Mouse (Mus musculus) forebrain, embryonic 15.5 days (tissue): ENCODE measurements at regions not wholly inside any gene's neighbourhood (a gene's known extent, or its start where the extent isn't known, plus 50 kb on each side); places are given as distances from the start of the nearest gene placed in this dataset.

Experiments
- ATAC-seq: fragments of 200-750 bp; cut with Nextera tagmentation; replicated peaks from 2 replicates; pipeline ENCODE4 v1.8.0; 2017; ENCODE audit warnings: mild to moderate bottlenecking, moderate TSS enrichment, moderate library complexity
- H3K27ac ChIP-seq: fragments of 300-500 bp; sonication (generic); replicated peaks from 2 replicates; pipeline ENCODE4 v1.5.1; 2015; ENCODE audit warnings: mild to moderate bottlenecking, inconsistent platforms
- H3K27me3 ChIP-seq: fragments of 300-500 bp; sonication (generic); 2 replicates; pipeline ENCODE4 v1.6.1; 2015; ENCODE audit warnings: inconsistent platforms
- H3K36me3 ChIP-seq: fragments of 300-500 bp; sonication (generic); 2 replicates; pipeline ENCODE4 v1.6.1; 2015; ENCODE audit warnings: mild to moderate bottlenecking, inconsistent platforms
- H3K4me1 ChIP-seq: fragments of 300-500 bp; sonication (generic); 2 replicates; pipeline ENCODE4 v1.6.1; 2015; ENCODE audit warnings: inconsistent platforms
- H3K4me2 ChIP-seq: fragments of 300-500 bp; sonication (generic); replicated peaks from 2 replicates; pipeline ENCODE4 v1.6.1; 2015; ENCODE audit warnings: mild to moderate bottlenecking, inconsistent platforms
- H3K4me3 ChIP-seq: fragments of 300-500 bp; sonication (generic); 2 replicates; pipeline ENCODE4 v1.5.1; 2015; ENCODE audit warnings: mild to moderate bottlenecking, inconsistent platforms
- H3K9ac ChIP-seq: fragments of 300-500 bp; sonication (generic); replicated peaks from 2 replicates; pipeline ENCODE4 v1.6.1; 2015; ENCODE audit warnings: mild to moderate bottlenecking, inconsistent platforms
- H3K9me3 ChIP-seq: fragments of 300-500 bp; sonication (generic); 2 replicates; pipeline ENCODE4 v1.6.1; 2016; ENCODE audit warnings: inconsistent platforms
- whole genome bisulfite sequencing: fragments of 180-500 bp; shearing (Covaris S2); methylation state at CpG from one replicate; pipeline ENCODE4 v1.1.7; 2015; ENCODE audit warnings: mixed read lengths; 5-methylcytosine and 5-hydroxymethylcytosine counted together

DNA sequence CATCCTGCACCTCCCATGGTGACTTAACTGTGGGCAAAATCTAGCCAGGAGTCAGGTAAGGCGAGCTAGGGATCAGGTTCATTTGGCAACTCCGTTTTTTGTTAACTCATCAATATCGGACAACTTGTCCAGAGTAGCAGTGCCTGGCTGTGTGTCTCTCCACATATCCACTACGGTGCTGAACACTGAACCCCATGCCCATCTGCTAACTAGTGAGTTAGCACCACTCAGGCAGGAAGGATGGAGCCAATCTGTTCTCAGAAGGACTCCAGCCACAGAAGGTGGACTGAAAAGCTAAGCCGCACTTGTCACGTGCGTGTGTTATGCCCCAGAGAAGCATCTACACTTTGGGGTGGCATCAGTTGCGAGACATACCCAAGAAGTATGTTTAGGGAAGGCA lies 282.1 kb upstream of the Npvf start:
- Histone ChIP-seq H3K27ac (no peak overlapping the region), H3K36me3 (no peaks in the 10 kb centered on the region), H3K4me1 (peaks cover 31% of the 10 kb centered on the region), H3K9ac (no peak overlapping the region), H3K4me3 (no peak overlapping the region), H3K4me2 (no peak overlapping the region), H3K27me3 (no peaks in the 10 kb centered on the region), H3K9me3 (no peaks in the 10 kb centered on the region)
- no peak for ATAC-seq
- WGBS = 82% methylated on average over 8 of the region's 8 CpGs

DNA sequence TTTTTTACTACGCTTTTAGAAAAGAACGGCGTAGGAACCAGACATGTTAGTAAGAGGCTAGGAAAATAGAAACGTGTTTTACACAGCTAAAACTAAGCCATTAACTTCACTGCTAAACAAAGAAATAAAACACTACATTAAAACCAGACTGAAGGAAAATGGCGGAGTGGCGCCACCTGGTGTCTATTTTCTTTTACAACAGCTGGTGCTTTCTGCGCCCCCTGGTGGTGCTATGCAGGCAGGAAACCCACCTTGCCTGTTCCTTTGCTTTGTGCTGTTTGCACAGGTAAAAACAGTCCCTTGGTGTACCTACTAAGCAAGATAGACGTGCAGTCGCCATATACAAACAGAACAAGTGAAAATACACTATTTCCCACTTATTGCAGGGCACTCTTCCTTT lies 282.9 kb upstream of the Npvf start:
- no peak overlapping the region for H3K4me2 ChIP-seq
- H3K9me3 ChIP-seq = no peaks in the 10 kb centered on the region
- H3K4me3 ChIP-seq = no peak overlapping the region
- ATAC-seq = no peak
- 37% methylated on average over 9 of the region's 9 CpGs for WGBS
- H3K27me3 ChIP-seq = no peaks in the 10 kb centered on the region
- H3K4me1 ChIP-seq = peaks cover 31% of the 10 kb centered on the region
- no peaks in the 10 kb centered on the region for H3K36me3 ChIP-seq
- no peak overlapping the region for H3K27ac ChIP-seq
- no peak overlapping the region for H3K9ac ChIP-seq

DNA sequence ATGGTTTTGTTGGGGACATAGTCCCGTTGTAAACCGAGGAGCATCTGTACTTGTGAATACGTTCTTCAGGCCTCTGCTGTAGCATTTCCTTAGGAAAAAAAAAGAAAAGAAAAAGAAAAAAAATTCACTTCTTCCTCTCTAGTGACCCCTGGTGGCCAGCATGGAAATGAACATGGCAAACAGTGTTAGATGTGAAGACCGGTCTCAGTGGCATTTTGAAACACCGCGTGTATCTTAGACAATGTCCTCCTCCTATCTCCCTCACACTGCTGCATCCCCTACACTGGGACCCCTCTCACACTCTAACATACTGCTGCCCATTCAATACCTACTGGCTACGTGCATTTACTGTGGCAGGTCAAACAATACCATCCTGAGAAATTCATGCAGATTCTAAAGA lies 284.6 kb upstream of the Npvf start:
- H3K27me3 ChIP-seq = no peaks in the 10 kb centered on the region
- ATAC-seq = 0 out of 2 replicates have a peak, but pooled peaks have one; percentile 35
- no peak overlapping the region for H3K9ac ChIP-seq
- H3K36me3 ChIP-seq = no peaks in the 10 kb centered on the region
- H3K4me1 ChIP-seq = peaks cover 30% of the 10 kb centered on the region
- no peak overlapping the region for H3K4me3 ChIP-seq
- H3K4me2 ChIP-seq = no peak overlapping the region
- H3K27ac ChIP-seq = no peak overlapping the region; the same call in 1 of the 2 replicates
- 23% methylated on average over 7 of the region's 7 CpGs for WGBS
- H3K9me3 ChIP-seq = no peaks in the 10 kb centered on the region

DNA sequence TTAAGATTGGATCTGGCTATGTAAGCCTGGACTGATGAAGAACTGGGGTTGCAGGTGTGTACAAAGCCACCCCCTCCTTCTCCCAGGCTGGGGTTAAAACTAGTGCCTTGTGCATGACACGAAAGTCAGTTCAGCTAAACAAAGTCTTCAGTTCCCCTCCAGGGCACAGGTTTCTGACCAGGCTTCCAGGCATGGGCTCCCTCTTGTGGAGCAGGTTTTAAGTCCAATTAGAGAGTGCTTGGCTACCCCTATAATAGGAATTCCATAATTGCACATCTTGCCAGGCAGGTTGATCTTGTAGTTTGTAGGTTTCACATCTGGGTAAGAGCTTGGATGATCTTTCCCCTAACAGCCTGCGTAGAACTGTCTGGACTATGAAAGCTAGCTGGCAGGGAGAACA lies 285.2 kb upstream of the Npvf start:
- H3K4me3 ChIP-seq = no peak overlapping the region
- no peaks in the 10 kb centered on the region for H3K36me3 ChIP-seq
- ATAC-seq = no peak
- no peak overlapping the region for H3K9ac ChIP-seq
- H3K27me3 ChIP-seq = no peaks in the 10 kb centered on the region
- peaks cover 25% of the 10 kb centered on the region for H3K4me1 ChIP-seq
- 60% methylated on average over 2 of the region's 2 CpGs for WGBS
- H3K4me2 ChIP-seq = no peak overlapping the region
- H3K27ac ChIP-seq = no peak overlapping the region
- no peaks in the 10 kb centered on the region for H3K9me3 ChIP-seq

DNA sequence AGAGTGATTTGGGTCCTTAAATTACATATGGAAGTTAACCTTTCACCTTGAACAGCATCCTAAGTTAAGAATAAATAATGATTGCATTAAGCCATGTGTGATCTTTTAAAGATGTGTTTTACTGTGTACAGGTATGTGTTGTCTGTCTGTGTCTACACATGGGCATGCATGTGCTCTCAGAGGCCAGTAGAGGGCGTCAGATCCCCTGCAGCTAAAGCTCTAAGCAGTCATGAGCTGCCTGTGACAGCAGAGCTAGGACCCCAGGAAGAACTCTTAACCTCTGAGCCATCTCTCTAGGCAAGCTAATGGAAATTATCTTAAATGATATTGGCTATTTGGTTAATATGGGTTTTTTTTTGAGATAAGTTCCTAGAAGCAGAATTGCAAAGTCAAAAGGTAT lies 285.9 kb upstream of the Npvf start:
- H3K4me1 ChIP-seq = peaks cover 20% of the 10 kb centered on the region; the same call in 1 of the 2 replicates
- H3K27me3 ChIP-seq = no peaks in the 10 kb centered on the region
- no peaks in the 10 kb centered on the region for H3K9me3 ChIP-seq
- no peak overlapping the region for H3K9ac ChIP-seq
- no peak overlapping the region for H3K27ac ChIP-seq
- H3K4me3 ChIP-seq = no peak overlapping the region
- H3K36me3 ChIP-seq = no peaks in the 10 kb centered on the region
- WGBS = 11% methylated on average over 1 of the region's 1 CpGs
- H3K4me2 ChIP-seq = no peak overlapping the region
- ATAC-seq = no peak

DNA sequence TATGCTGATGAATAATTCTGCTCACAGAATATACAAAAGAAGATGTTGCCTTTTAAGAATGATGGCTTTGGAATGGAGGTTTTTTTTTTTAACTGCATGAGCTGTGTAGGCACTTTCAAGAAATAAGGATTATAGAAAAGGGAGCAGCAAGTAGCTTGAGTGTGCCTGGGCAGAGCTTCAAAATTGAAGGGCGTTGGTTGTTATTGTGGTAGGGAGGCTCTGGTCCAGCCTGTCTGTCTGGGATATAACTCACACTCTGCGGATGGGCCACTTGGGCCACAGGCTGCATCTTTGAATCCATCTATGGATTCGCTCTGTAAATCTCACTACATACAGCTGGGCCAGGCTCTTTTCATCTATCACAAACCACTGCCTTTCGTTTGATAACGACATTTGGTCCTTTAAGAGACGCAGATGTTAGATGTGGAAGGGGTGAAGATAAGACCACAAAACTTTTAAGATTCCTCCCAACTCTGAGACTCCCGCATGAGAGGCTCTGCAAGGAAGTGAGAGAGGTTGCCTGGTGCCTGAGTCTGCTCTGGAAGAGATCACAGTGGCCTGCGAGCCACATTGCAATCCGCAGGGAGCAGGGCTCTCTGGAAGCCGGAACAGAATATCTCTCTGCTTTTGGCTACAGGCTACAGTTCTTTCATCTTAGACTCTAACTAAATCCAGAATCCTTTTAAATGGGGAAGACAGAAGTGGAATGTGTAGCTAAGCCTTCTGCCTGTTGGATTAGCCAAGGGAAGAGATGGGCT lies 286.6 kb upstream of the Npvf start:
- WGBS = 90% methylated on average over 10 of the region's 10 CpGs

DNA sequence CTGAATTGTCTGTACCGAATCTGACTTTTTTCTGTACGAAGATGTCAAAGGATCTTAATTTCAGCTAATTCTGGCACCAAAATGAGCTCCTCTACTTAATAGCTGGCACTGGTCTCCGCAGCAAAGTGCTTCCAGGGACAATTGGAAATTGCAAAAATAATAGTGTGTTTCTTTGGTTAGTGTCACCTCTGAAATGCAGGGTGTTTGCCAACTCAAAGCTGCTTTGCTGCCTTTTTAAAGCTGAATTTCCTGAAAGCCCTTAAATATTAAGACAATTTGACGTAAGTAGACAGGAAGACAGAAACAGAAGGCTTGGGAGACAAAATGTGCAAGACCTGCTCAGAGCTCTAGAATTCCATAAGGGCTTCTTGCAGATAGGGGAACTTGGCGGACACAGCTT lies 288.5 kb upstream of the Npvf start:
- Histone ChIP-seq H3K9ac (no peak overlapping the region), H3K27ac (no peak overlapping the region), H3K4me3 (no peak overlapping the region), H3K36me3 (no peaks in the 10 kb centered on the region), H3K4me2 (no peak overlapping the region), H3K4me1 (peaks cover 8% of the 10 kb centered on the region; the same call in 1 of the 2 replicates), H3K9me3 (no peaks in the 10 kb centered on the region), H3K27me3 (no peaks in the 10 kb centered on the region)
- 65% methylated on average over 5 of the region's 5 CpGs for WGBS
- no peak for ATAC-seq

More for the DNA sequence above, 286.6 kb upstream of the Npvf start:
- no peaks in the 10 kb centered on the region for H3K9me3 ChIP-seq
- ATAC-seq = no peak
- H3K4me1 ChIP-seq = peaks cover 14% of the 10 kb centered on the region; the same call in 1 of the 2 replicates
- no peak overlapping the region for H3K4me2 ChIP-seq
- no peak overlapping the region for H3K4me3 ChIP-seq
- no peak overlapping the region for H3K27ac ChIP-seq
- H3K27me3 ChIP-seq = no peaks in the 10 kb centered on the region
- H3K36me3 ChIP-seq = no peaks in the 10 kb centered on the region
- no peak overlapping the region for H3K9ac ChIP-seq

DNA sequence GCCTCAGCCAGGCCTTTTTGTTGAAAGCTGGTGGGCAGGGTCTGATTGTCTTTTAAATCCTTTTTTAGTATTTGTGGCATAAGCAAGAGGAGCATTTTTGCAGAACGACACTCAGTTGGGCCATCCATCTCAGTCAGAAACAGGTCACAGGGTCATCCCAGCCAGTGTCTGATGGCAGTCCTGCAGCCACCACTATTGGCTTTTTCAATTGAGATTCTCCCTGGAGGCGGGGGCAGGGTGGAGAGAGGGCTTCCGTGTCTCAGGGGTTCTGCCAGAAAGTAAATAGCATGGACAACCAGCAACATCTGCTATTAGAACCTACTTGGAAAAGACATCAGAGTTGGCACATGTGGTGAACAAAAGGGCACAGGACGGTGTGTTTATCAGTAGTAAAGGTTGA lies 293.8 kb upstream of the Npvf start:
- ATAC-seq = no peak
- Histone ChIP-seq H3K36me3 (no peaks in the 10 kb centered on the region), H3K4me1 (peaks cover 15% of the 10 kb centered on the region), H3K9ac (no peak overlapping the region), H3K9me3 (no peaks in the 10 kb centered on the region), H3K4me3 (no peak overlapping the region), H3K4me2 (no peak overlapping the region), H3K27ac (no peak overlapping the region), H3K27me3 (no peaks in the 10 kb centered on the region)
- WGBS = 81% methylated on average over 4 of the region's 4 CpGs

DNA sequence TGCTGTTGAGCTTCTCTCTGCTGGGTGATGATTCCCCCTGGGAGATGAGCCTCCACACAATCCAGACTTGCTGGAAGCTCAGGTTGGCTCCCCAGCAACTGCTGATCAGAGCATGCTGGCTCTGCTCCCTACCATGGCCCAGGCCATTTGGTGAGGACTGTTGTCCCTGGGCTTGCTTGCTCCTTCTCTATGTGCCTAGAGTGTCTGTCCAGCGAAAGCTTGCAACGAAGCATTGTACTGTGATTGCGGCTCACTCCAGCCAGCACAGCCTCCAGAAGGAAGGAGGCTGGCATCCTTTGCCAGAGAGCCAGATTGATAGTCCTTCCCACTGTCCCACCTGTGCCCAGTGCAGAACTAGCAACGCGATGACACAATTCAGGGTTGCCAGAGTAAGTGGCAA lies 295.1 kb upstream of the Npvf start:
- peak overlapping the region; percentile 73; the same call in 1 of the 2 replicates for H3K27ac ChIP-seq
- H3K27me3 ChIP-seq = no peaks in the 10 kb centered on the region
- no peak overlapping the region for H3K9ac ChIP-seq
- ATAC-seq = no peak
- H3K4me2 ChIP-seq = no peak overlapping the region
- no peak overlapping the region for H3K4me3 ChIP-seq
- 87% methylated on average over 5 of the region's 5 CpGs for WGBS
- H3K4me1 ChIP-seq = peaks cover 15% of the 10 kb centered on the region
- H3K9me3 ChIP-seq = no peaks in the 10 kb centered on the region
- no peaks in the 10 kb centered on the region for H3K36me3 ChIP-seq

DNA sequence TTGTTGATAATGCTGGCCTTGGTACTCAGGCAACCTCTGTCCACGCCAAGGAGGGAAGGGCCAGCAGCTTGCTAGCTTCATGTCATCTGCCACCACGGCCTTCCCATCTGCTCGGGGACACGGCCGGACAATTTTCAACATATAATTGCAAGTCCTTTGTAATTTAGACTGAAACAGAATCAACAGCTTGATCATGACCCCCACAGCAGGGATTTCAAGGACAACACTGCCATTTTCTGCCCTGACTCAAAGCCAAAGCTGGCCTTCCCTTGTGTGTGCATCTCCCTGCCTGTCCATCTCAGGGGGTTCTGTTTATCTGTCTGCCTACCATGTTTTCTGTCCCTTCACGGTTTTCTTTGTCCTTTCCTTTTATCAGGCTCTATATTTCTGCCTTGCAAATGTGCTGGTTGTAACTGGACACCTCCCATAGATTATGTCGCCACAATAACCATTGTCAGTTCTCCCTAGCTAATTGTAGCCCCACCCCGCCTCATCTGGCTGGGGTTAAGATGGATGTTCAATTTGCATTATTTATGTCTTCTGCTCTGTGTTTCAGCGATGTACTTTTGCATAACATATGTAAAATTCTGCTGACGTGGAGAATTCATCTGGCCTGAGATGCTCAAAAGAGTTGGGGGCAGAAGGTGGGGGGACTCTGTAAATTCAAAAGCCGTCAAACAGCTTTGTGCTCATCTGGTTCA lies 295.8 kb upstream of the Npvf start:
- H3K4me3 ChIP-seq = no peak overlapping the region
- H3K9me3 ChIP-seq = no peaks in the 10 kb centered on the region
- 47% methylated on average over 11 of the region's 11 CpGs for WGBS
- ATAC-seq = peak; percentile 58; the same call in 1 of the 2 replicates
- H3K27ac ChIP-seq = peak overlapping the region; percentile 73
- peaks cover 15% of the 10 kb centered on the region for H3K4me1 ChIP-seq
- no peak overlapping the region for H3K9ac ChIP-seq
- H3K36me3 ChIP-seq = no peaks in the 10 kb centered on the region
- no peaks in the 10 kb centered on the region for H3K27me3 ChIP-seq
- H3K4me2 ChIP-seq = no peak overlapping the region

DNA sequence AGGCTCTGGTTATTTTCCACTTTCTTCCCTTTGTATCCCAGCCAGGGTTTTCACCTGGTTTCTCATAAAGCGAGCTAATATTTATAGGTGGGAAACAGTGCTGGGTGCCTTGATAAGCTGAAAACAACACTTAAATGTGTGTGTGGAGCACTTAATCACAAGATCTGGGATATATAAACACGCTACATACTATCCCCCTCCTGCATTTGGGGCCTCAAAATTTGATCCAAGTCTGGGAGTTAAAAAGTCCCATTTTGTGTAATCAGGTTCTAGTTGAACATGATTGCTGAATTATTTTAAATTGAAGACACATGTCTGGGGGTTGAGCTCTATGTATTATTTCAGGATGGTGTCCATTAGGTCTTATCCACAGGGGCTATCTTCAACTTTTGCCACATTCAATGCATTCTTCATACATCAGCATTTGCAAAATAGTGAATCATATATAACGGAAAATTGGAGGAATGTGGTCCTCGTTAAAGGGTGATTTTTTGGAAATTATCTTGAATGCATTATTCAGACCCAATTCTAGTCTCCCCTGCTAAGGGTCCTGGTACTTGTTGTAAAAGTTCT lies 303.2 kb upstream of the Npvf start:
- ATAC-seq = no peak
- 90% methylated on average over 4 of the region's 4 CpGs for WGBS

DNA sequence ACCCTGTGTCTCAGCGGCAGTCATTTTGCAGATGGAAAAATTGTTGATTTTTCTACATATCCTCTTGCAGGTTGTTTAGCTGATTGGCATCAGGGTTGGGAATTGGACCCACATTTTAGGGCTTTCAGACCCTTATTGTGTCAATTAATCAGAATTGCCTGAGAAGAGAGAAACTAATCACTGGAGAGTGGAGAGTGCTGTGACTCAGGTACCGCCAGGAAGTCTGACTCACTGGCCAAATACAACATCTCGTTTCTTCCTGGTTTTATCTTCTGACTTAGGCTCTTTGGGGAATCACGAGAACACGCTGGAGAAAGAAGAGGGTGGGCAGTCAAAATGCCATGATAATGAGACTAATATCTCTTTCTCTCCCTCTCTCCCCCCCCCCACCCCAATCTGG lies 306.1 kb upstream of the Npvf start:
- Histone ChIP-seq H3K4me1 (0 out of 2 replicates have a peak, but pooled peaks cover 4% of the 10 kb centered on the region), H3K9ac (no peak overlapping the region), H3K27me3 (no peaks in the 10 kb centered on the region), H3K9me3 (no peaks in the 10 kb centered on the region), H3K36me3 (no peaks in the 10 kb centered on the region), H3K27ac (no peak overlapping the region), H3K4me2 (no peak overlapping the region), H3K4me3 (no peak overlapping the region)
- ATAC-seq = no peak
- 71% methylated on average over 5 of the region's 5 CpGs for WGBS

More for the DNA sequence above, 303.2 kb upstream of the Npvf start:
- H3K4me1 ChIP-seq = 0 out of 2 replicates have a peak, but pooled peaks cover 4% of the 10 kb centered on the region
- H3K9ac ChIP-seq = no peak overlapping the region
- H3K27ac ChIP-seq = no peak overlapping the region
- H3K36me3 ChIP-seq = no peaks in the 10 kb centered on the region
- no peak overlapping the region for H3K4me2 ChIP-seq
- no peaks in the 10 kb centered on the region for H3K27me3 ChIP-seq
- no peak overlapping the region for H3K4me3 ChIP-seq
- no peaks in the 10 kb centered on the region for H3K9me3 ChIP-seq
